Mouse (Mus musculus) regulatory T cell (primary cell): Measurements from ENCODE around the gene Ankub1.

Experiments
- in situ Hi-C: fragments of 300-600 bp; cut with MboI, MseI; formaldehyde crosslinking; loops from one replicate; pipeline ENCODE4 v1.15.1; 2025; ENCODE audit warnings: high pct_unique_total_duplicates

Ankub1 gene

DNA sequence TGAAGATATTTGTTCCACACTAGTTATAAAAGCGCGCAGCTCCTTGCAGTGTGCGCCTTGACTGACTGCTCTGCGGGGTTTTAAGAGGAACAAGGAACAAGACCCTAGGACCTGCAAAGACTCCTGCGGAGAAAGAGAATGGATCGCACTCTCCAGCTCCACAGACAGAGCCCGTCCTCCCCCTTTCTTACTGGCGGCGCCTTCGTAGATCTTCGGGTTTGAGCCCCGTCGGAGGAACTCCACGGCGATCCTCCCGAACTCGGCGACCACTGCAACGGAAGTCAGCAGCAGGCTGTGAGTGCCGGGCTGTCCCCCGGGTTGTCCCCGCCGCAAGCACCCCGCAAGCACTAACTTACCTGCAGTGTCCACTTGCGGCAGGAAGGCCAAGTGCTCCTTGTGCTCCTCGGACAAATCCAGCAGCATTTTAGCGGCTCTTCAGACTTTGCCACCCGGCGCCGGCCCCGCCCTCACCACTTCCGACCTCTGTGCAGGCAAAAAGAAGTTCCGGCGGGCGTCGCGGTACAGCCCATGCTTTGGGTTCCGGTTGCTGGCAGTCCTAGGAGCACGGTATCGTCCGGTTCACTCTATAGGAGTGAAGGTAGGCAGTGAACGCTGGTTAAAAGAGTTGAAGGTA lies 41.3 kb downstream of the Ankub1 start, which contains the start of gene Commd2:
Commd2 (minus strand) TSS at position 485 of the 634 bp plus-strand sequence.
- in situ Hi-C loops: loop anchor here (5.0 kb wide), 1 partner anchor 86 kb away; the partner anchor contains the start of gene Rnf13

GRCm38 (mm10) chr3:57643191-57643590 lies 49.4 kb downstream of the Ankub1 start:
- in situ Hi-C loops: no loop called here

GRCm38 (mm10) chr3:57637596-57637995 lies 55.0 kb downstream of the Ankub1 start:
- in situ Hi-C loops: no loop called here

DNA sequence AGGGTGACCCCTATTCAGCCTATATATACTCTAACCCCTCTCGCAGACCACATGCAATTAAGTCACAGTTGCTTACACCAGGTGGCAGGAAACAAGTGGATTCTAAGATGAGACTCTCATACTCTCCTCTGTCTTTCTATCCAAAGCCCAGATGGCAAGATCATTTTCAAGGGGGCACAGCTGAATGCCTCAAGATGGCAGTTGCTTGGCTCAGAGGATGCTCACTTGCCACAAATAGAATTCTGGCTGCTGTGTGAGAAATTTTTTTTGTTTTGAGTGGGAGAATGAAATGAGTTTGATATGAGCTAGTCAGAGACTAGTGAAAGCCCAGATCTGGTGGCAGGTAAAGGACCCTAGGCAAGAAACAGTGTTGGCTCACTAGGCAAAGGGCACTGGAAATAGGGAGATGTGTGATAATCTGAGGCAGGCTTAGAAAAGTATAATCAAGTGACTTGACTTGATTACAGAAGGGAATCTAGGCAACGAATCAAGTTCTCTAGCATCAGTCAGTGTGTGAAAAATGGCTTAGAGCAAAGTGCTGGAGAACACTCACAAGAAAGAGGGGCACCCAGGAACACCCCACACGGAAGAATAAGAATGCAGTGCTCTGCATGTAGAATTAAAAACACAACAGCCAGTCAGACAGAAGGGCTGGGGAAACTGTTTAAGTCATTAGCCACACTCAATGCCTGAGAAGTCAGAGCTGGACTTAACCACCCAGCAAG lies 57.7 kb downstream of the Ankub1 start:
- in situ Hi-C loops: no loop called here

DNA sequence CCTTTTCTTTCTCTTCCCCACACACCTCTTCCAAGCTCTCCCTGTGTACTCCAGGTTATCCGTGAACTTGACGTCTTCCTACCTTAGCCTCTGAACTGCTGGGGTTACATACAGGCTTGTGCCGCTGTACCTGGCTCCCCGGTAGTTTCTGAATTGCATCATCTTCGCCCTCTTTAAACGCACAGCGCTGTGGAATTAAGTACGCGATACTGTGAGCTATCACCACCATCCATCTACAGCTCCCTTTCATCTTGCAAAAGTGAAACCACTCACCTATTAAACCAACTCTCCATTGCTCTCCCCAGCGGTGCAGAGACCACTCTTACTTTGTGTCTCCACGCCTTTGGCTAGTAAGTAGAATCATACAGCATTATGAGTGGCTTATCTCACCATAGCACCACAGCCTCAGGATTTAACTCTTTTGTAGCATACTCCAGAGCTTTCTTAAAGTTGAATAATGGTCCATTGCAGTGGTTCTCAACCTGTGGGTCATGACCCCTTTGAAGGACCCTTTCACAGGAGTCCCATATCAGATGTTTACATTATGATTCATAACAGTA lies 65.6 kb downstream of the Ankub1 start:
- in situ Hi-C loops: no loop called here

DNA sequence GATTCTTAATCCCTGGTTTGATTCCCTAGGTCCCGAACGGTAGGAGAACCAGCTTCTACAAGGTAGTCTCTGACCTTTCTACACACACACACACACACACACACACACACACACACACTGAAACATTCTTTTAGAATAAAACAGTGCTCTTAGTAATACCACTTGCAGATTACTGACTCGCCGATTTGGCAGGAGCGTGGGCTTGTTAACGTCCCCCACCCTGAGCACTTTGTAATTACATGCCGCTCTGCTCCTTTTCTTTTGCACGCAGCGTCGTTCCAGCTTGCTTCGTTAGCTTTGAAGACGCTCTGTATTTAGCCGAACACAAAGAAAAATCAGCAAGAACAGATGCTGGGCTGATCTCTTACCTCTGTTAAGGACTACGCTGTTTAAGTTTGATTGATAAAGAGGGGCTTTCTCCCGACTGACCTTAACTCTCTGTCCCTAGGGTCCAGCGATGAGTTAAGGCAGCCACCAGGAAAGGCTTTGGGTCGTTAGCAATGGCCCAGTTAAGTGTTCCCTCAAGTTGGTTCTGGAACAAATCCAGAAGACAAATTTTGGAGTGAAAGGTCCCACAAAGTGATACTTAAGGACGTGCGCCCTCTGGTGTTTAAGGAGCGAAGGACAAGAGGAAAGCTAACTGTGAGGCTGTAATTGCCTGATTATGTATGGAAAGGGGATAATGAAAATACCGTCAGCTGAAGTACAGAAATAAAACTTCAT lies 67.2 kb downstream of the Ankub1 start:
- in situ Hi-C loops: no loop called here

GRCm38 (mm10) chr3:57619718-57620117 lies 72.9 kb downstream of the Ankub1 start:
- in situ Hi-C loops: loop anchor here (25.0 kb wide), 1 partner anchor 1968 kb away; no protein-coding TSS in a partner anchor

DNA sequence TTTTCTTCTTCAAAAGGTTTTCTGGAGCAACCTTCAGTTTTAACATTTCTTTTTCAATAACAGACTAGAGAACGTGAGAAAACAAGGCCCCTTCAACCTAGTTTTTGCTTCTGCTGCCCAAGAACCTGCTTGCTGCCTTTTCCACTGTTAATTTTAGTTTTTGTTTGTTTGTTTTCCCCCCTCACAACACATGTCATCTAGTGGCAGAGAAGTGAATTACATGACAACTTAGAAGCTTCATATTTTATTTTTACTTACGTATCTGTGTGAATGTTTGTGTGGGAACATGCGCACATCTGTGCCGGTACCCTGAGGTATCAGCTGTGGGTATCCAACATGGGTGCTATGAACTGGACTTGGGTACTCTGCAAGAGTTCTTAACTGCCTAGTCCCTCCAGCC lies 76.9 kb downstream of the Ankub1 start:
- in situ Hi-C loops: loop anchor here (25.0 kb wide), 1 partner anchor 1972 kb away; no protein-coding TSS in a partner anchor

DNA sequence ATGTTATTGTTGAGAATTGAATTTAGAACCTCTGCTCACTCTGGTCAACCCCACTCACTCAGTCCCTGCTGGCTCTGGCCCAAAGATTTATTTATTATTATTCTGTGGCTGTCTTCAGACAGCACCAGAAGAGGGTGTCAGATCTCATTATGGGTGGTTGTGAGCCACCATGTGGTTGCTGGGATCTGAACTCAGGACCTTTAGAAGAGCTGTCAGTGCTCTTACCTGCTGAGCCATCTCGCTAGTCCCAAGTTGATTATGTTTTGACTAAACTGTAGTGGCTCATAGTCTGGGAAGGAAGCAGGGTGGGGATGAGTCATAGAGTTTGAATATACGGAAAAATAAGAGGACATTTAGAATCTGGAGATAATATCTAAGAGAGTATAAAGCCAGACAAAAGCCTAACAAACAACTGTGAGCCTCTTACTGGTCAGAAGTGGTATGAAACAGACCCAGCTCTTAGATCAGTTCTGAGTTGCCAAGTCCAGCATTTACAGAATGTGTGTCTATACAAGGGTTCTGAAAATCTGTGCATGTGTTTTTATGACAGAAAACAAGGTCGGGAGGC lies 80.1 kb downstream of the Ankub1 start:
- in situ Hi-C loops: loop anchor here (25.0 kb wide), 1 partner anchor 1975 kb away; no protein-coding TSS in a partner anchor

- in situ Hi-C loops: loop anchor here (25.0 kb wide), 1 partner anchor 1976 kb away; no protein-coding TSS in a partner anchor
Observed at GRCm38 (mm10) chr3:57611776-57612175, 80.8 kb downstream of the Ankub1 start.
